Mouse (Mus musculus): Measurements from ENCODE around the gene Cog5. TPM values are rescaled to one million over a fixed set of nuclear protein-coding genes. Genes with fewer than 3 reads are reported as not detected.

The Cog5 gene
- polyA plus RNA-seq, 1 experiment from 2014 or later: 33.1 TPM

GRCm38 (mm10) chr12:31754465-31754864 is 99.8 kb downstream of the Cog5 start:
- WGBS: 61% methylated on average over 2 of the region's 2 CpGs
- Histone ChIP-seq H3K9me3 (no peaks in the 10 kb centered on the region), H3K27ac (replicated peaks) (no peak overlapping the region), H3K4me1 (replicated peaks) (no peaks in the 10 kb centered on the region), H3K36me3 (no peaks in the 10 kb centered on the region), H3K9ac (no peak overlapping the region), H3K27me3 (no peaks in the 10 kb centered on the region), H3K4me3 (no peak overlapping the region), H3K4me2 (no peak overlapping the region)
- no peak for ATAC-seq (ENCODE audit: low read depth)

GRCm38 (mm10) chr12:31755885-31756755 is 101.5 kb downstream of the Cog5 start:
- H3K9me3 ChIP-seq: no peaks in the 10 kb centered on the region
- ATAC-seq (ENCODE audit: low read depth): no peak
- H3K4me2 ChIP-seq: no peak overlapping the region
- no peaks in the 10 kb centered on the region for H3K27me3 ChIP-seq
- no peaks in the 10 kb centered on the region for H3K36me3 ChIP-seq
- WGBS: 46% methylated on average over 2 of the region's 2 CpGs
- H3K27ac ChIP-seq (replicated peaks): no peak overlapping the region
- no peak overlapping the region for H3K9ac ChIP-seq
- H3K4me3 ChIP-seq: no peak overlapping the region
- H3K4me1 ChIP-seq (replicated peaks): no peaks in the 10 kb centered on the region

- no peak overlapping the region for H3K4me3 ChIP-seq
- H3K9me3 ChIP-seq: no peaks in the 10 kb centered on the region
- no peak for ATAC-seq (ENCODE audit: low read depth)
- WGBS: 77% methylated on average over 3 of the region's 3 CpGs
- H3K27ac ChIP-seq (replicated peaks): no peak overlapping the region
- H3K9ac ChIP-seq: no peak overlapping the region
- H3K36me3 ChIP-seq: 0 out of 2 replicates have a peak, but pooled peaks cover 4% of the 10 kb centered on the region
- no peak overlapping the region for H3K4me2 ChIP-seq
- H3K4me1 ChIP-seq (replicated peaks): 0 out of 2 replicates have a peak, but pooled peaks cover 7% of the 10 kb centered on the region
- no peaks in the 10 kb centered on the region for H3K27me3 ChIP-seq
Measured at GRCm38 (mm10) chr12:31773612-31774011, 118.9 kb downstream of the Cog5 start.

GRCm38 (mm10) chr12:31784291-31784690 is 129.6 kb downstream of the Cog5 start:
- Histone ChIP-seq H3K4me3 (no peak overlapping the region), H3K27ac (replicated peaks) (no peak overlapping the region), H3K27me3 (no peaks in the 10 kb centered on the region), H3K4me1 (replicated peaks) (no peaks in the 10 kb centered on the region), H3K4me2 (no peak overlapping the region), H3K9ac (no peak overlapping the region), H3K36me3 (no peaks in the 10 kb centered on the region), H3K9me3 (no peaks in the 10 kb centered on the region)
- WGBS: 64% methylated on average over 1 of the region's 1 CpGs
- ATAC-seq (ENCODE audit: low read depth): no peak

- Histone ChIP-seq H3K4me2 (no peak overlapping the region), H3K27me3 (no peaks in the 10 kb centered on the region), H3K4me3 (no peak overlapping the region), H3K4me1 (replicated peaks) (no peaks in the 10 kb centered on the region), H3K36me3 (no peaks in the 10 kb centered on the region), H3K27ac (replicated peaks) (no peak overlapping the region), H3K9me3 (no peaks in the 10 kb centered on the region), H3K9ac (no peak overlapping the region)
- no peak for ATAC-seq (ENCODE audit: low read depth)
- 95% methylated on average over 3 of the region's 3 CpGs for WGBS
Measured at GRCm38 (mm10) chr12:31788530-31788929, 133.9 kb downstream of the Cog5 start.

- 86% methylated on average over 5 of the region's 5 CpGs for WGBS
- 0 out of 2 replicates have a peak, but pooled peaks cover 4% of the 10 kb centered on the region for H3K36me3 ChIP-seq
- no peaks in the 10 kb centered on the region for H3K4me1 ChIP-seq (replicated peaks)
- H3K27me3 ChIP-seq: no peaks in the 10 kb centered on the region
- H3K27ac ChIP-seq (replicated peaks): no peak overlapping the region
- no peak for ATAC-seq (ENCODE audit: low read depth)
- H3K4me2 ChIP-seq: no peak overlapping the region
- H3K9me3 ChIP-seq: no peaks in the 10 kb centered on the region
- H3K9ac ChIP-seq: no peak overlapping the region
- no peak overlapping the region for H3K4me3 ChIP-seq
Measured at GRCm38 (mm10) chr12:31806410-31807154, 151.9 kb downstream of the Cog5 start.

GRCm38 (mm10) chr12:31818051-31818461 is 163.4 kb downstream of the Cog5 start:
- no peak overlapping the region for H3K4me2 ChIP-seq
- no peak overlapping the region for H3K9ac ChIP-seq
- WGBS: 79% methylated on average over 3 of the region's 3 CpGs
- no peaks in the 10 kb centered on the region for H3K4me1 ChIP-seq (replicated peaks)
- H3K27ac ChIP-seq (replicated peaks): no peak overlapping the region
- H3K36me3 ChIP-seq: peaks cover 12% of the 10 kb centered on the region
- ATAC-seq (ENCODE audit: low read depth): no peak
- no peaks in the 10 kb centered on the region for H3K27me3 ChIP-seq
- no peak overlapping the region for H3K4me3 ChIP-seq
- no peaks in the 10 kb centered on the region for H3K9me3 ChIP-seq

- Histone ChIP-seq H3K9me3 (no peaks in the 10 kb centered on the region), H3K9ac (no peak overlapping the region), H3K27ac (replicated peaks) (no peak overlapping the region), H3K27me3 (no peaks in the 10 kb centered on the region), H3K36me3 (peaks cover 13% of the 10 kb centered on the region), H3K4me2 (no peak overlapping the region), H3K4me1 (replicated peaks) (no peaks in the 10 kb centered on the region), H3K4me3 (no peak overlapping the region)
- ATAC-seq (ENCODE audit: low read depth): no peak
Measured at GRCm38 (mm10) chr12:31819096-31819495, 164.4 kb downstream of the Cog5 start.

GRCm38 (mm10) chr12:31819520-31819919 is 164.9 kb downstream of the Cog5 start:
- H3K9ac ChIP-seq: no peak overlapping the region
- no peak overlapping the region for H3K4me2 ChIP-seq
- no peak overlapping the region for H3K27ac ChIP-seq (replicated peaks)
- peaks cover 13% of the 10 kb centered on the region for H3K36me3 ChIP-seq
- H3K27me3 ChIP-seq: no peaks in the 10 kb centered on the region
- WGBS: 83% methylated on average over 7 of the region's 7 CpGs
- ATAC-seq (ENCODE audit: low read depth): no peak
- H3K4me3 ChIP-seq: no peak overlapping the region
- no peaks in the 10 kb centered on the region for H3K9me3 ChIP-seq
- H3K4me1 ChIP-seq (replicated peaks): no peaks in the 10 kb centered on the region

- H3K9me3 ChIP-seq: no peaks in the 10 kb centered on the region
- no peak overlapping the region for H3K27ac ChIP-seq (replicated peaks)
- H3K36me3 ChIP-seq: peaks cover 13% of the 10 kb centered on the region
- H3K4me1 ChIP-seq (replicated peaks): peaks cover 7% of the 10 kb centered on the region; the same call in 1 of the 2 replicates
- no peak overlapping the region for H3K9ac ChIP-seq
- H3K27me3 ChIP-seq: no peaks in the 10 kb centered on the region
- H3K4me3 ChIP-seq: no peak overlapping the region
- ATAC-seq (ENCODE audit: low read depth): no peak
- no peak overlapping the region for H3K4me2 ChIP-seq
- WGBS: 81% methylated on average over 3 of the region's 3 CpGs
Measured at GRCm38 (mm10) chr12:31823671-31824070, 169.0 kb downstream of the Cog5 start.

GRCm38 (mm10) chr12:31824831-31825230 is 170.2 kb downstream of the Cog5 start:
- no peak overlapping the region for H3K27ac ChIP-seq (replicated peaks)
- no peak overlapping the region for H3K9ac ChIP-seq
- no peaks in the 10 kb centered on the region for H3K27me3 ChIP-seq
- H3K4me1 ChIP-seq (replicated peaks): peaks cover 7% of the 10 kb centered on the region; the same call in 1 of the 2 replicates
- H3K4me2 ChIP-seq: no peak overlapping the region
- no peak overlapping the region for H3K4me3 ChIP-seq
- 71% methylated on average over 5 of the region's 5 CpGs for WGBS
- ATAC-seq (ENCODE audit: low read depth): no peak
- peaks cover 13% of the 10 kb centered on the region for H3K36me3 ChIP-seq
- no peaks in the 10 kb centered on the region for H3K9me3 ChIP-seq

- Histone ChIP-seq H3K9me3 (no peaks in the 10 kb centered on the region), H3K4me1 (replicated peaks) (peaks cover 7% of the 10 kb centered on the region; the same call in 1 of the 2 replicates), H3K4me3 (no peak overlapping the region), H3K27ac (replicated peaks) (no peak overlapping the region), H3K36me3 (peaks cover 13% of the 10 kb centered on the region), H3K27me3 (no peaks in the 10 kb centered on the region), H3K4me2 (no peak overlapping the region), H3K9ac (no peak overlapping the region)
- ATAC-seq (ENCODE audit: low read depth): no peak
- 60% methylated on average over 10 of the region's 10 CpGs for WGBS
Measured at GRCm38 (mm10) chr12:31825821-31826220, 171.2 kb downstream of the Cog5 start.
